Mouse (Mus musculus) neural tube, embryonic 14.5 days (tissue): ENCODE measurements around the gene Mob2. TPM values are rescaled to one million over a fixed set of nuclear protein-coding genes. Genes with fewer than 3 reads are reported as not detected.

Source experiments
- ATAC-seq: fragments of 200-750 bp; cut with Nextera tagmentation; 2 replicates; pipeline ENCODE4 v1.8.0; 2017; ENCODE audit warnings: low read depth, mild to moderate bottlenecking, moderate TSS enrichment, moderate library complexity
- H3K27ac ChIP-seq: fragments of 300-500 bp; sonication (generic); 2 replicates; pipeline ENCODE4 v1.5.1; 2014; ENCODE audit warnings: low read depth, mild to moderate bottlenecking, control low read depth, low read length, moderate library complexity, mixed read lengths
- H3K27me3 ChIP-seq: fragments of 300-500 bp; sonication (generic); 2 replicates; pipeline ENCODE4 v1.6.1; 2014; ENCODE audit warnings: low read length; ENCODE audit not compliant: control insufficient read depth, insufficient read depth
- H3K36me3 ChIP-seq: fragments of 300-500 bp; sonication (generic); 2 replicates; pipeline ENCODE4 v1.6.1; 2014; ENCODE audit warnings: low read length, mixed read lengths; ENCODE audit not compliant: control insufficient read depth, insufficient read depth
- H3K4me1 ChIP-seq: fragments of 300-500 bp; sonication (generic); 2 replicates; pipeline ENCODE4 v1.6.1; 2014; ENCODE audit warnings: low read length; ENCODE audit not compliant: control insufficient read depth, insufficient read depth
- H3K4me2 ChIP-seq: fragments of 300-500 bp; sonication (generic); 2 replicates; pipeline ENCODE4 v1.6.1; 2014; ENCODE audit warnings: mild to moderate bottlenecking, low read depth, low read length, control low read depth
- H3K4me3 ChIP-seq: fragments of 300-500 bp; sonication (generic); 2 replicates; pipeline ENCODE4 v1.5.1; 2014; ENCODE audit warnings: low read depth, low read length, control low read depth, mixed read lengths
- H3K9ac ChIP-seq: fragments of 300-500 bp; sonication (generic); replicated peaks from 2 replicates; pipeline ENCODE4 v1.6.1; 2014; ENCODE audit warnings: low read depth, mild to moderate bottlenecking, control low read depth, low read length, mixed read lengths
- H3K9me3 ChIP-seq: fragments of 300-500 bp; sonication (generic); 2 replicates; pipeline ENCODE4 v1.6.1; 2016; ENCODE audit warnings: low read length; ENCODE audit not compliant: control insufficient read depth
- WGBS: fragments of 180-500 bp; shearing (Covaris S2); extraction: QIAGEN DNeasy Blood & Tissue Kit; methylation state at CpG from one replicate; pipeline ENCODE4 v1.1.7; 2014; 5-methylcytosine and 5-hydroxymethylcytosine counted together
- polyA plus RNA-seq: library from polyadenylated mRNA; unstranded; fragments of >200 nt; fragmentation: Nextera tagmentation; extraction: Ambion mirVana; gene quantifications from 2 replicates; pipeline ENCODE4 v1.2.1, GENCODE M21; 2014

The Mob2 gene
- polyA plus RNA-seq, 1 experiment from 2014 or later, result 50.5 TPM

DNA sequence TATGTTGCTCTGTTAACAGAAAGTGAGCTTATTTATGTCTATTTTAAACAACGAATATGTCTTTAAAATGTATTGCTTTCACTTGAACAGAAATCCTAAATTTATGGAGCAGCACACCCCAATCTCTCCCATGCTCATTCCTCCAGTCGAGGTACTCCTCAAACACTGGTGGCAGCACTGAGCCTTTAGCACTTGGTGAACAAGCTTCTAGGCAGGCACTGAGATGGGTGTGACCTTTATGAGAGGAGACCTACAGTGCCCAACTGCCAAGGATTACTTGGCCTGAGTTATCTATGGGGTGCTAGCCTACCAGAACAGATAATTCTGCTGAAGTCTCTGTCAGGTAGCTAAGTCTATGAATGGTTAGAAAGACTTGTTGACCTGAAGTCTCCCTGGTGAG is 41.2 kb downstream of the Mob2 start:
- Histone ChIP-seq H3K9me3 (no peaks in the 10 kb centered on the region), H3K4me3 (no peak overlapping the region), H3K4me2 (no peak overlapping the region), H3K27me3 (no peaks in the 10 kb centered on the region), H3K36me3 (no peaks in the 10 kb centered on the region), H3K27ac (no peak overlapping the region), H3K4me1 (no peaks in the 10 kb centered on the region), H3K9ac (no peak overlapping the region)
- no peak for ATAC-seq
- WGBS, result 53% methylated on average over 2 of the region's 2 CpGs

DNA sequence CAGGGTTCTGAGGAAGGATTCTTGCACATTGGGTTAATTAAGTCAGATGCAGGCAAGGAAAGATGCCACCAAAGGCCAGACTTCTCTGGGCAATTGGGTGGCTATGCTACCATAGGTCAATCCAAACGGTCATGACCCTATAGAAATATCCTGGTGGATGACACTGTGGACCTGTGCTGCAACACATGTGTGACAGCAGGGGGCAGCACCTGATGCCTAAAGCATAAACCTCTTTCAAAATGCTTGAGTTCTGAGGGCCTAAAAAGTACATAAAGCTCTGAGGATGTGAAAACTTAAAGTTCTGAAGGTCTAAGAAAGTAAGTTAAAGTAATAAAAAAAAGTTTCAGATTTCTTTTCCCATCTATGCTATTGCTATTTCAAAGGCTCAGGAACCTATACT is 44.3 kb downstream of the Mob2 start:
- Histone ChIP-seq H3K36me3 (no peaks in the 10 kb centered on the region), H3K4me3 (no peak overlapping the region), H3K9me3 (no peaks in the 10 kb centered on the region), H3K4me1 (no peaks in the 10 kb centered on the region), H3K27ac (no peak overlapping the region), H3K27me3 (no peaks in the 10 kb centered on the region), H3K4me2 (no peak overlapping the region), H3K9ac (no peak overlapping the region)
- 71% methylated on average over 1 of the region's 1 CpGs for WGBS
- ATAC-seq, result peak; percentile 49; the same call in 1 of the 2 replicates

DNA sequence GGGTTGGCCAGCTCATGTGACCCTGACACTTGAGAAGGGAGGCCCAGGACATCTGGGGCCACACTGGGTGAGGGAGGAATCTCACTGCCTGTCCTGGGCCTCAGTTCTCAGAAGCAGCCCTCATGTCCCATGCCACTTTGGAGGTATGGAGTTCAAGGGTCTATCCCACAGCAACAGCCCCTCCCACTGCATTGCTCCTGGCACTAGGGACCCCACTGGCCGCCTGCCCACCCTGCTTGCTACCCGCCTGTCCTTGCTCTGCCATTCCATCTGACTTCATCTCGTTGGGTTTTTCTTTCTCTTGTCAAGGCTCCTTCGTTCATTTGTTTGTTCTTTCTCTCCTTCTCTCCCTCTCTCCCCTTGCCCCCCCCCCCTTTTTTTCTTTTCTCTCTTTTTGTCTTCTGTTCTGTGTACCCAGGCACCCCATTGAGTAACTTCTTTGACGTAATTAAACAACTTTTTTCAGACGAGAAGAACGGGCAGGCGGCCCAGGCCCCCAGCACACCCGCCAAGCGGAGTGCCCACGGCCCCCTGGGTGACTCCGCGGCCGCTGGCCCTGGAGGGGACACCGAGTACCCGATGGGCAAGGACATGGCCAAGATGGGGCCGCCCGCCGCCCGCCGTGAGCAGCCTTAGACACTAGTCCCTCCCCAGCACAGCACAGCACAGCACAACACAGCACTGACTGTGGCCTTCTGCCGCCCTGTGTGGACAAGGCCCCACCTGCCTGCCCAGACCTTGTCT is 59.1 kb downstream of the Mob2 start:
- Histone ChIP-seq H3K4me3 (no peak overlapping the region), H3K9me3 (no peaks in the 10 kb centered on the region), H3K27ac (no peak overlapping the region), H3K4me1 (no peaks in the 10 kb centered on the region), H3K4me2 (no peak overlapping the region), H3K27me3 (no peaks in the 10 kb centered on the region), H3K9ac (no peak overlapping the region), H3K36me3 (peaks cover 61% of the 10 kb centered on the region)
- no peak for ATAC-seq
- WGBS, result 73% methylated on average over 21 of the region's 22 CpGs

DNA sequence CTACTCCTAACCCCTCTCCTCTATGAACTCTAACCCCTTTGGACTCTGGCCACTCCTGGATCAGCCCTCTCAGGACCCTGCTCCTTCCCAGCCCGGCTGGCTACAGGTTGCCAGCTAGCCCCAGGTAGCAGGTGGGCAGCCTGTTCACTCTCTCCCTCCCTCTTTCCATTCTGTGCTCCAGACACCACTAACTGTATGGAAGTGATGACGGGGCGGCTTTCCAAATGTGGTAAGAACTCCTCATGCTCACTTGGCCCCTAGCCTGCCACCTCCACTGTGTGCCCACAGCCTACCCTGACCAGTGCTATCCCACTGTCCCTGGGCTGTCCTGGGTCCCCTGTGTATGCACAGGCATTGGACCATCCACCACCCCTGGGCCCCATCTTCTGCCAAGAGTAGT is 60.2 kb downstream of the Mob2 start:
- H3K27ac ChIP-seq, result no peak overlapping the region
- 96% methylated on average over 3 of the region's 3 CpGs for WGBS
- no peaks in the 10 kb centered on the region for H3K27me3 ChIP-seq
- H3K9ac ChIP-seq, result no peak overlapping the region
- H3K4me3 ChIP-seq, result no peak overlapping the region
- H3K36me3 ChIP-seq, result peaks cover 66% of the 10 kb centered on the region
- H3K4me1 ChIP-seq, result no peaks in the 10 kb centered on the region
- no peaks in the 10 kb centered on the region for H3K9me3 ChIP-seq
- H3K4me2 ChIP-seq, result no peak overlapping the region
- no peak for ATAC-seq

DNA sequence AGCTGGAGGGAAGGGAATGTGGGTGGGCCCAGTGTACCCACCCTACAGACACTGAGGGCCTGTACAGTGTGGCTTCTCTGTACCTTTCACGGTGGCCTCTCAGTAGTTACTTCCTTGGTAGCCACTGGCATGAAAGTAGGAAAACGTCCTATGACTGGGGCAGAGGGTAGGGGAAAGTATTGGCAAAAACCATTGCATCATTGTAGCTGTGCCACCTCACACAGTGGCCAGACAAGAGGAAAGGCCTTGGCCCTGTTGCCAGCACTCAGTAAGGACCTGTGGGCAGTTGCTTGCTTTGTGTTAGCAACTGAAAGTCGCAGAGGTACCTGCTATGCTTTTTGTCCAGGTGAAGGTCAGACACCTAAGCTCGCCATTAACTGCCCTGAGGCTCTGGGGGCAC is 66.7 kb downstream of the Mob2 start:
- no peaks in the 10 kb centered on the region for H3K9me3 ChIP-seq
- 91% methylated on average over 4 of the region's 4 CpGs for WGBS
- no peak overlapping the region for H3K27ac ChIP-seq
- peaks cover 75% of the 10 kb centered on the region for H3K36me3 ChIP-seq
- no peak overlapping the region for H3K4me2 ChIP-seq
- no peaks in the 10 kb centered on the region for H3K27me3 ChIP-seq
- H3K9ac ChIP-seq, result no peak overlapping the region
- no peaks in the 10 kb centered on the region for H3K4me1 ChIP-seq
- no peak for ATAC-seq
- H3K4me3 ChIP-seq, result no peak overlapping the region

DNA sequence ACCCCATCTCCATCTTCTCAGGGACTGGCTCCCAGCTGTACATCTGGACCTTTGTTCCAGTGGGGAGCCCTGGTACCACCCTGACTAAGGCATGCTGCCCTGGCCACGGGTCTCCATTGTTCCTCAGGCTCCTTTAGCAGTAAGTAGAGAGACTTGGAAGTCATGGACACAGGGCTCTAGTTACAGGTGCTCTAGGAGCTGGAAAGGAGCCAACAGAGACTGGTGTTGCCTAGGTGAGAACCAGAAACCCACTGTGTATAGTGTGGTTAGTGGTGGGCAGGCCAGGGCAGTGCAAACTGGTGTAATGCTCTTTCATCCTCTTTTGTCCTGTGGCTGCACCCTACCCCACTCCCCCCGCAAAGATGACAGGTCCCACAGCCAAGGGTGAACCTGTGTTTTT is 69.7 kb downstream of the Mob2 start:
- Histone ChIP-seq H3K9ac (no peak overlapping the region), H3K4me2 (no peak overlapping the region), H3K4me1 (no peaks in the 10 kb centered on the region), H3K27ac (no peak overlapping the region), H3K36me3 (peaks cover 80% of the 10 kb centered on the region), H3K27me3 (no peaks in the 10 kb centered on the region), H3K9me3 (no peaks in the 10 kb centered on the region), H3K4me3 (no peak overlapping the region)
- 88% methylated on average over 2 of the region's 2 CpGs for WGBS
- no peak for ATAC-seq

DNA sequence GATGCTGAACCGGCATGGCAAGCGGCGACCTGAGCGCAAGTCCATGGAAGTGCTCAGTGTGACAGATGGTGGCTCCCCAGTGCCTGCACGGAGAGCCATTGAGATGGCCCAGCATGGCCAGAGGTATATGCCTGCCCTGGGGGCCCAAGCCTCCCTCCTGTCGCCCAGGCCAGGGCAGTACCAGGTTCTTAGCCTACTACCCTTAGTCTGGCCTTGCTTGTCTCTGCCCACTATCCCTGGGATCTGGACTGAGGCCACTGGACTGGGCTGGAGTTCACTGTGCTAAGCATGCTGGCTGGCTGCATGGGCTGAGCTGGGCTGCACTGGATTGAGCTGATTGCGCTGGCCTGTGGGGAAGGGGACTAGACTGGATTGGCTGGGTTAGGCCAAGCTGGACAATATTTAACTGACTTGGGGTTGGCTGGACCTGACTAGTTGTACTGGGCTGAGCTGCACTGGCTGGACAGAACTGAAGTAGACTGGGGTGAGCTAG is 72.5 kb downstream of the Mob2 start:
- Histone ChIP-seq H3K27ac (no peak overlapping the region), H3K4me2 (no peak overlapping the region), H3K4me3 (no peak overlapping the region), H3K9ac (no peak overlapping the region), H3K9me3 (no peaks in the 10 kb centered on the region), H3K36me3 (peaks cover 73% of the 10 kb centered on the region), H3K4me1 (no peaks in the 10 kb centered on the region), H3K27me3 (no peaks in the 10 kb centered on the region)
- ATAC-seq, result no peak
- WGBS, result 81% methylated on average over 7 of the region's 7 CpGs

DNA sequence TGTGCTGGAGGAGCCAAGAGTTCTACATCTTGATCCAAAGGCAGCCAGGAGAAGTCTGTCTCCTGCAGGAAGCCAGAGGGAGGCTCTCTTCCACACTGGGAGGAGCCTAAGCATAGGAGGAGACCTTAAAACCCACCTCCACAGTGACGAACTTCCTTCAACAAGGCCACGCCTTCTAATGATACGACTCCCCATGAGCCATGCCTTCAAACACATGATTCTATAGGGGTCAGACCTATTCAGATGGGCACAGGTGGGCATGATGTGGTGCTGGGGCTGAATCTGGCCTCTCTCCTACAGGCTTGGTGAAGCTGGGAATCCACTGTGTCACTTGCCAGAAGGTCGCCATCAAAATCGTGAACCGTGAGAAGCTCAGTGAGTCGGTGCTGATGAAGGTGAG is 79.6 kb downstream of the Mob2 start:
- Histone ChIP-seq H3K27me3 (no peaks in the 10 kb centered on the region), H3K9me3 (no peaks in the 10 kb centered on the region), H3K4me2 (no peak overlapping the region), H3K36me3 (peaks cover 14% of the 10 kb centered on the region), H3K9ac (no peak overlapping the region), H3K4me1 (no peaks in the 10 kb centered on the region), H3K4me3 (no peak overlapping the region), H3K27ac (no peak overlapping the region)
- 92% methylated on average over 7 of the region's 7 CpGs for WGBS
- no peak for ATAC-seq

DNA sequence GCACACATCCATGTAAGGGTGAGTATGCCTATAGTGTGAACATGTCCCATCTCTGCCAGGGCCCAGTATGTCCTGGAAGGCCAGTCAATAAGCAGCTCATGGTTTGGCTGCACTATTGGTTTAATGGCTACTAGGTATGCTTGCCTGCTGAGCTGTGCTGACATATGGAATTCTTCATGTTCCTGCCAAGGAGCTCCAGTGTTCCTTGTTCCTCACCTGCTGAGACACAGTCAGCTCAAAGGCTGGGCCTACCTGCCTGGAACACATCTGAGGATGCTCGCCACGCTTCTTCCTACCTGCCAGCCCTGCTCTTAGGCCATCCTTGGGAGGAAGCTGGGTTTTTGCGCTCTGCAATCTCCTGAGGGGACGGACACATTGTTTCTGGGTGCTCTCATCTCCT is 81.6 kb downstream of the Mob2 start:
- H3K27ac ChIP-seq, result no peak overlapping the region
- WGBS, result 88% methylated on average over 4 of the region's 4 CpGs
- H3K4me1 ChIP-seq, result no peaks in the 10 kb centered on the region
- no peak overlapping the region for H3K4me3 ChIP-seq
- no peaks in the 10 kb centered on the region for H3K9me3 ChIP-seq
- H3K4me2 ChIP-seq, result no peak overlapping the region
- H3K36me3 ChIP-seq, result peaks cover 3% of the 10 kb centered on the region
- H3K9ac ChIP-seq, result no peak overlapping the region
- ATAC-seq, result no peak
- no peaks in the 10 kb centered on the region for H3K27me3 ChIP-seq
